In genomic region chr11:51856616-51857080, GRCm38 (mm10) we compare ENCODE assay signal across 8 mouse cellular contexts. TPM values are rescaled to one million over a fixed set of nuclear protein-coding genes. Genes with fewer than 3 reads are reported as not detected.
DNase-seq lines count a peak whose midpoint lies in the region; ATAC-seq and TF ChIP-seq lines count a peak whose summit lies in the region.

No protein-coding gene starts in this region.

- no peaks in the 10 kb centered on the region for H3K4me1 ChIP-seq in forebrain, postnatal 0 days (ENCODE audit: insufficient read depth)
- H3K4me1 ChIP-seq in hindbrain, embryonic 12.5 days, result peaks cover 30% of the 10 kb centered on the region
- H3K4me1 ChIP-seq in lung, embryonic 14.5 days (ENCODE audit: insufficient read depth), result peaks cover 10% of the 10 kb centered on the region; the same call in 1 of the 2 replicates
- peaks cover 46% of the 10 kb centered on the region for H3K4me1 ChIP-seq in neural tube, embryonic 15.5 days

- H3K27me3 ChIP-seq in forebrain, postnatal 0 days (ENCODE audit: insufficient read depth, low read length), result 0 out of 2 replicates have a peak, but pooled peaks cover 3% of the 10 kb centered on the region
- H3K27me3 ChIP-seq in hindbrain, embryonic 12.5 days, result peaks cover 50% of the 10 kb centered on the region
- no peaks in the 10 kb centered on the region for H3K27me3 ChIP-seq in lung, embryonic 14.5 days (ENCODE audit: insufficient read depth, low read length)
- H3K27me3 ChIP-seq in neural tube, embryonic 15.5 days (replicated peaks), result peaks cover 15% of the 10 kb centered on the region

- under 1% methylated on average over 39 of the region's 41 CpGs for WGBS in forebrain, postnatal 0 days
- under 1% methylated on average over 40 of the region's 41 CpGs for WGBS in hindbrain, embryonic 12.5 days
- WGBS in lung, embryonic 14.5 days, result under 1% methylated on average over 41 of the region's 41 CpGs
- WGBS in neural tube, embryonic 15.5 days, result 1% methylated on average over 41 of the region's 41 CpGs

- no peak for TF ChIP-seq CTCF in forebrain, postnatal 0 days (IDR thresholded peaks at IDR 0.05; ENCODE audit: low read depth)
- TF ChIP-seq CTCF in lung, embryonic 14.5 days (IDR thresholded peaks at IDR 0.05; ENCODE audit: low read depth), result no peak

- no peaks in the 10 kb centered on the region for H3K36me3 ChIP-seq in forebrain, postnatal 0 days (ENCODE audit: insufficient read depth)
- H3K36me3 ChIP-seq in hindbrain, embryonic 12.5 days, result no peaks in the 10 kb centered on the region
- H3K36me3 ChIP-seq in lung, embryonic 14.5 days (ENCODE audit: insufficient read depth), result no peaks in the 10 kb centered on the region
- no peaks in the 10 kb centered on the region for H3K36me3 ChIP-seq in neural tube, embryonic 15.5 days

- H3K9ac ChIP-seq in forebrain, postnatal 0 days, result peak overlapping the region; percentile 70
- peak overlapping the region; percentile 69 for H3K9ac ChIP-seq in hindbrain, embryonic 12.5 days
- peak overlapping the region; percentile 79 for H3K9ac ChIP-seq in lung, embryonic 14.5 days
- H3K9ac ChIP-seq in neural tube, embryonic 15.5 days (replicated peaks), result peak overlapping the region; percentile 54

- peak; percentile 60 for DNase-seq in right cerebral cortex, adult 18-20 months
- no peak for DNase-seq in right cerebral cortex, postnatal 25 days
- DNase-seq in forebrain, postnatal 0 days, result no peak
- DNase-seq in layer of hippocampus, postnatal 10 days (ENCODE audit: low spot score in 2 of 2), result peak; percentile 47 to 57
- no peak for DNase-seq in lung, embryonic 14.5 days
- peak; percentile 71 for DNase-seq in testis, postnatal 14 days (ENCODE audit: low spot score)

- H3K4me3 ChIP-seq in forebrain, postnatal 0 days (ENCODE audit: low read depth, low read length), result peak overlapping the region; percentile 63
- H3K4me3 ChIP-seq in hindbrain, embryonic 12.5 days, result peak overlapping the region; percentile 63
- peak overlapping the region; percentile 77 for H3K4me3 ChIP-seq in lung, embryonic 14.5 days (ENCODE audit: low read depth, low read length)
- peak overlapping the region; percentile 54 for H3K4me3 ChIP-seq in neural tube, embryonic 15.5 days (replicated peaks)

- H3K27ac ChIP-seq in forebrain, postnatal 0 days (ENCODE audit: low read depth, low read length), result peak overlapping the region; percentile 77
- no peak overlapping the region for H3K27ac ChIP-seq in hindbrain, embryonic 12.5 days
- peak overlapping the region; percentile 94 for H3K27ac ChIP-seq in lung, embryonic 14.5 days (ENCODE audit: low read depth)
- peak overlapping the region; percentile 72 for H3K27ac ChIP-seq in neural tube, embryonic 15.5 days (replicated peaks)

- ATAC-seq in forebrain, postnatal 0 days, result peak; percentile 11; the same call in 1 of the 2 replicates
- no peak for ATAC-seq in hindbrain, embryonic 12.5 days (ENCODE audit: low FRiP score)
- ATAC-seq in lung, embryonic 14.5 days (ENCODE audit: insufficient read depth), result peak; percentile 0; the same call in 1 of the 2 replicates
- ATAC-seq in neural tube, embryonic 15.5 days (ENCODE audit: low FRiP score), result 0 out of 2 replicates have a peak, but pooled peaks have one; percentile 19

- H3K4me2 ChIP-seq in forebrain, postnatal 0 days (ENCODE audit: low read depth), result peak overlapping the region; percentile 99
- H3K4me2 ChIP-seq in hindbrain, embryonic 12.5 days (replicated peaks), result peak overlapping the region; percentile 100
- H3K4me2 ChIP-seq in lung, embryonic 14.5 days, result peak overlapping the region; percentile 95
- peak overlapping the region; percentile 85 for H3K4me2 ChIP-seq in neural tube, embryonic 15.5 days

- H3K9me3 ChIP-seq in forebrain, postnatal 0 days (ENCODE audit: low read length), result no peaks in the 10 kb centered on the region
- H3K9me3 ChIP-seq in hindbrain, embryonic 12.5 days (replicated peaks), result no peaks in the 10 kb centered on the region
- H3K9me3 ChIP-seq in lung, embryonic 14.5 days (ENCODE audit: low read depth, low read length), result no peaks in the 10 kb centered on the region
- no peaks in the 10 kb centered on the region for H3K9me3 ChIP-seq in neural tube, embryonic 15.5 days (replicated peaks)

RNA-seq across cellular contexts. Expression of gene Jade2, which starts 0.8 kb away (rescaled TPM):
- 1.9 and 3.3 TPM in 2 replicates for total RNA-seq in forebrain, postnatal 0 days (2014; rRNA removed)
- 0.34 and 0.56 TPM in 2 replicates for polyA plus RNA-seq in forebrain, postnatal 0 days (2015; fragmentation: Nextera tagmentation; extraction: Ambion mirVana)
- 0.83 and 1.0 TPM in 2 replicates for polyA plus RNA-seq in hindbrain, embryonic 12.5 days (2016; fragmentation: Nextera tagmentation; extraction: Ambion mirVana)
- total RNA-seq in layer of hippocampus, postnatal 10 days (2021), result 1 to 10 TPM; 8.3 to 8.7 TPM
- 1.3 and 1.6 TPM in 2 replicates for polyA plus RNA-seq in lung, embryonic 14.5 days (2014; fragmentation: Nextera tagmentation; extraction: Ambion mirVana)
- polyA plus RNA-seq in neural tube, embryonic 15.5 days (2015; fragmentation: Nextera tagmentation; extraction: Ambion mirVana), result 0.69 and 1.6 TPM in 2 replicates

Comparison
In these comparisons a context has a peak if more than half of its experiments do, and no peak if none do; other contexts are left out.
1. DNase-seq: peak in right cerebral cortex, adult 18-20 months (single experiment), layer of hippocampus, postnatal 10 days (2 of 2) and testis, postnatal 14 days (single experiment); none in right cerebral cortex, postnatal 25 days (single experiment), forebrain, postnatal 0 days (single experiment) and lung, embryonic 14.5 days (single experiment).
2. Peak in every context shown above with its lines, with median percentiles within 50 percentile points of each other: H3K4me2 ChIP-seq, H3K4me3 ChIP-seq and H3K9ac ChIP-seq.